Mouse (Mus musculus) frontal cortex, postnatal 25 days (tissue): ENCODE data around the gene Vstm5.
"Not testable (repeated sequence)": the region's sequence is repeated elsewhere in the genome, so short reads cannot be mapped to it uniquely, and the experiment has no call there.

Experiments
- DNase-seq, 2 experiments: peaks; one replicate each; pipeline ENCODE4 v3.0.0; 2022; ENCODE audit warnings: low spot score in 2 of 2

The Vstm5 gene

GRCm38 (mm10) chr9:15239042-15239925, at the start of gene Vstm5:
TSS of gene Vstm5 (plus strand) at chr9:15239045.
- DNase-seq = peak; percentile 21 to 28

- not testable (repeated sequence) for DNase-seq
Measured at GRCm38 (mm10) chr9:15194806-15195205, 44.0 kb upstream of the Vstm5 start.

GRCm38 (mm10) chr9:15206631-15207030, 32.2 kb upstream of the Vstm5 start:
- no peak for DNase-seq

GRCm38 (mm10) chr9:15209320-15209719, 29.5 kb upstream of the Vstm5 start:
- DNase-seq = no peak

DNA sequence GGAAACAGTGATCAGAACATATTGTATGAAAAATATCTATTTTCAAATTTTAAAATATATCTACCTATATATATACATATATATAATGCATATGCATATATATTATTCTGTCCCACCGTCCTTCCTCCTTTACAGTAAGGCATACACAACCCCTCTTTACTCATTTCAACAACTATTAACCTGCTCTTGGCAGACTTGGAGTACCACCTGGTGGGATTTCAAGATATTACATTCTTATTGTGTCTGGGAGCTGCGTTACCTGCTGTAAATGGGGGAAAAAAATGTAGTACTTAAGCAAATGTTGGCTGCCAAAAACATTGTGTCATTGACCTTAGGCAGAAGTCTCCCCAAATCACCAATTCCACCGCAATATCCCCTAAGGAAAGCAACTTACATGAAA, 27.0 kb upstream of the Vstm5 start:
- DNase-seq = no peak

GRCm38 (mm10) chr9:15213695-15214094, 25.1 kb upstream of the Vstm5 start:
- no peak for DNase-seq

DNA sequence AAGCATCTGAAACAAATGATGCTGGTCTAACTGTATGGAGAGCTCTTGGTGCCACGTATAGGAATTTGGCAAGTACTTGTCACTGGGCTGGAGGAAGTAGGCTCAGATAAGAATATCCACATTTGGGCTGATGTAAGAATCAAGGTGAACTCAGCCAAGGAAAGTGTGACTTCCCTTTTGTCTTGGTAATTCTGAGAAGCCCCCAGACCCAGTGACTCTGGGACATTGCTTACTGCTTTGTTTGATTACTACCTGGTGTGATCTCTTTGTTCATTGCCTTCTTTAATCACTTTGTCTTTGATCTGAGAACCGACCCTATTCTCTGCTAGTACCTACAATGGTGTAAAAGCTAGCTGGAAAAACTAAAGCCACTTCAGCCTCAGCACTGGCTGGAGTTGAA, 13.9 kb upstream of the Vstm5 start:
- no peak for DNase-seq

GRCm38 (mm10) chr9:15232445-15232844, 6.4 kb upstream of the Vstm5 start:
- DNase-seq = no peak

DNA sequence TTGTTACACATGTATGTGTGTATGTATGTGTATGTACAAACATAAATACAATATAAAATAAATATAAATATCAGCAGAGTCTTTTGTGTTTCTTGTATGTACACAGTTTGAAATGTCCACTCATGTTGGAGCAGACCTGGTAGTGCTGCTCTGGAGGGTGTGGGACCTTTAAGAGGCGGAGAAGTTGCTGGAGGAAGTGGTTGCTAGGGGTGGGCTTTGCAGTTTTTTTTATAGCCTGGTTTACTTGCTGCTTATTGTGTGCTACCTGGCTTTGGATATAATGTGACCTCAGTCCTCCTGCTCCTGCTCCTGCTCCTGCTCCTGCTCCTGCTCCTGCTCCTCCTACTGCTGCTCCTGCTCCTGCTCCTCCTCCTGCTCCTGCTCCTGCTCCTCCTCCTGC, 5.2 kb upstream of the Vstm5 start:
- no peak for DNase-seq

- DNase-seq = no peak
Measured at GRCm38 (mm10) chr9:15235986-15236385, 2.9 kb upstream of the Vstm5 start.

DNA sequence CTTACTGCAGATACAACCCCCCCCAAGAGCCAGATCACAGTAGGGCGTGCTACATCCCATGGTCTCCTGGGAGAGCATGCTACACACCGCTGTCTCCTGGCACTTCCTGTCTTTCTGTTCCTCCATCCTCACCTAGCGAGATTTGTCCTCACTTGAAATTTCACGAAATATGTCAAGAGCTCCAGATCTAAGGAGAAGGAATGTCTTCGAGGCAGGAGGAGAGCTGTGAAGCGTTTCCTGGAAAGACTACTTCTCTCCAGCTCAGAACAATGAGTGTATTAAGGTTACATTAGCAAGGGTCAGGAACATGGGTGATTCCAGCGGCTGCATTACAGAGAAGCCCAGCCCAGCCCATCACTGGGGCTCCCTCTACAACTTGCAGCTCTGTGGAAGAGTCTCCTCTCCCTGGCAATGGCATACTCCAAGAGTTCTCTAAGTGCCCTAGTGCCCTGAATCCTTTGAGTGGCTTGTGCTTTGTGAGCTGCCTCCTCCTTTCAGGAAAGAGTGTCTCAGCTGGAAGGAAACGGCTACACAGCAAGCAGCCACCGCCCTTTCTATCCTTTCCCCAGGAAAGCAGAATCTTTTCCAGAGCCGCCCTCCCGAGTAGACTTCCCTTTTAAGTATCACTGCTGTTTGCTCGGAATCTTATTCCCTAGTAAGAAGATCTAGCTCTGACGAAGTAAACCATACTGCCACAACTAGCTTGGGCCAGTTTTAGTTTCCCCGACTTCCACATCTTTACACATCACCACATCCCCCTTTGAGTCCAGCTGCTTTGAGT, 1.1 kb upstream of the Vstm5 start:
- no peak for DNase-seq

DNA sequence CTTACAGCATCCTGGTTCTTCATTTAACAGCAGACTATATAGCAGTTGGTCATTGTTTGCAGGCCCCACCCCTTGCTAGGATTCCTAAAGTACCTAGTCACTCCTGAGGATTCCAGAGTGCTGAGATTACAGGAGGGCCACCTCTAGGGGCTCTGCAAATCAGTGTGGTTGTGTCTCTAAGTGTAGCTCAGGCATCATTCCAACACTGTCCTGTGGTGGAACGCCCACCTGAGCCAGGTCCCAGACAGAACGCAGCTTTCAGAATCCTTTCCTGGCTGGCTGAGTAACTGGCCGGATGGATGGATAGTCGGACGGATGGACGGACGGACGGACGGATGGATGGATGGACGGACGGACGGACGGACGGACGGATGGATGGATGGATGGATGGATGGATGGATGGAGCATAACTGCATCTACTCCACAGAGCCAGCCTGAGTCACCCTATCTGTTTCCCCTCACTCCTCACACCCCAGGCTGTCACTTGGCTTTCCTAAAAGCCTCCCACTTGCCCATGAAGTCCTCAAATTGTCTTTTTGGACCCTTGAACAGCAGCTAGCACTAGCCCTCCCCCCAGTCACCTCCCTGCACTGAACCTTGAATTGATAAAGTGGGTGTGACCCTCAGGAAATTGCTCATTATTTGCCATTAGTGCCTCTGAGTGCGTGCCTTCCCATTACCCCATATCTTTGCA, 401 bp upstream of the Vstm5 start:
- DNase-seq = no peak

DNA sequence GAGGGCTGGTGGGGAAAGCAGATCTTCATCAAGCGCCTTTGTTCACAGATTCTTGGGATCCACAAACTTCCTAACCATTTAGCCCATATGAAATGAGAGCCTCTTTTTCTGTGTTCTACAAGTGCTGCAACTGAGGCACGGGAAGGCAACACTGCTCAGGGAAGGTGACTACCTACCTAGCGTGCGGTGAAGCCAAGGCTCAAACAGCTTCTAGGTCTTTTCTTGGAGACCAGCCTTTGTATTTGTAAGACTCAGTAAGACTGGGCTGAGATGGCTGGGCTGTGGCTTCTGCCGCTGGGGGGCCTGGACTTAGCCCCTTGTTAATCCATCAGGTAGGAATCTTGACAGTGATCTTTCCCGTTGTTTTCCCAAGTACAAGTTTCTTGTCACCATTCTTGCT, 1.2 kb downstream of the Vstm5 start:
- no peak for DNase-seq

DNA sequence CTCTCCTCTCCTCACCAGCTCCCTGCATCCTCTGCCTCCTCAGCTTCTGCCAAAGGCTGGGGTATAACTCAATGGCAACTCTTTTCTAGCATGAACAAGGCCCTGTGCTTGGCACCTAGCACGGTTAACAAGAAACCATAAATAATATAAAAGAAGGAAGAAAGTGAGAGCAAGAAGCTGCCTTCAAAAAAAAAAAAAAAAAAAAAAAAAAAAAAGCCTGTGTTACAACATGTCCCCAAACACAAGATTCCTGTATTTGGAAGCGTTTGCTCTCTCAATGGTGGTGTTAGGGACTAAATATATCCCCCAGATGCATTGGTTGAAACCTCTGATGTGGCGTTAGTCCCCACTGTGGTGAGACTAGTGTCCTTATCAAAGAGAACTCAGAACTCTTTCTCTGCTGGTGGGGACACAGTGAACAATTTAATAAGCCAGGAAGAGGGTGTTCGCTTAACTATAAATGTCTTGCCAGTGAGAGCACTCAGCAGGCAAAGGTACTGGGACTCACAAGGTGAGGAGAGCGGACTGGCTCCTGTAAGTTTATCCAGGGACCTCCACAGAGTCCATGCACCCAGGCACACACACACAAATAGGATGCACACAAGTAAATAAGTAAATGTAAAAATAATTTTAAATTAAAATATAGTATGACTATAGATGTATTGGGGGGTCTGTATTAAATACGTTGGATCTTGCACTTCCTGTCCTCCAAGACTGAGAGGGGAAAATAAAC, 2.2 kb downstream of the Vstm5 start:
- no peak for DNase-seq

DNA sequence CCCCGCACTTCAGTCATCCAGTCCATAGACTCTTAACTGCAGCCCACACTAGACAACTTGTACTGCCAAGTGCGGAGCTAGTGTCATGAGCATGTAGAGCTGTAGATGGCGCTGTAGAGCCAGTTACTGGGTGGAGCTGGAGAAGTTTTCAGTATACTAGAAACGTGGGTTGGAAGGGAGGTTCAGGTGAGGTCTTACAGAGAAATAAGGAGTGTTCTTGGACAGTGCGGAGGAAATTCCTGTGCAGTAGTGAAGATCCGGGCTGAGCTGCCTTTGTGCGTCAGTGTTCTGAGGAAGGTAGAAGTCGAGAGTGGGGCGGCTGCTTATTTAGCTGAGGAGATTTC, 2.7 kb downstream of the Vstm5 start:
- no peak for DNase-seq

DNA sequence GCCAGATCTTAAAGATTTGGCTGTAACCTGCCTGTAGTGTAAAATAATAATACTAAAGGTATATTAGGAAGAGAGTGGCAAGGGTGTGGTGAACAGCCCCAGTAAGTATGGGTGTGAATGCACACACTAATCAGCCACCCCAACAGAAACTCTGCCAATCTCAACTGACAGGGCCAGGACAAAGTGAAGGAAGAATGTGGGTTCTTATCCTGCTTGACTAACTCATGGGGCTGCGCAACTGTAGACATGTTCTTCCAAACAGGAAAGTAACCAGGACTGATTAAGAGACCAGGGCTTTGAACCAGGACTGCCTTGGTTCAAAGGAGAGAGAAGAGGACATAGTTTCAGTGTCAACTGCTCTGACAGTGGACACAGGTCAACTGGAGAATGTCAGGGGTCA, 3.3 kb downstream of the Vstm5 start:
- DNase-seq = no peak

DNA sequence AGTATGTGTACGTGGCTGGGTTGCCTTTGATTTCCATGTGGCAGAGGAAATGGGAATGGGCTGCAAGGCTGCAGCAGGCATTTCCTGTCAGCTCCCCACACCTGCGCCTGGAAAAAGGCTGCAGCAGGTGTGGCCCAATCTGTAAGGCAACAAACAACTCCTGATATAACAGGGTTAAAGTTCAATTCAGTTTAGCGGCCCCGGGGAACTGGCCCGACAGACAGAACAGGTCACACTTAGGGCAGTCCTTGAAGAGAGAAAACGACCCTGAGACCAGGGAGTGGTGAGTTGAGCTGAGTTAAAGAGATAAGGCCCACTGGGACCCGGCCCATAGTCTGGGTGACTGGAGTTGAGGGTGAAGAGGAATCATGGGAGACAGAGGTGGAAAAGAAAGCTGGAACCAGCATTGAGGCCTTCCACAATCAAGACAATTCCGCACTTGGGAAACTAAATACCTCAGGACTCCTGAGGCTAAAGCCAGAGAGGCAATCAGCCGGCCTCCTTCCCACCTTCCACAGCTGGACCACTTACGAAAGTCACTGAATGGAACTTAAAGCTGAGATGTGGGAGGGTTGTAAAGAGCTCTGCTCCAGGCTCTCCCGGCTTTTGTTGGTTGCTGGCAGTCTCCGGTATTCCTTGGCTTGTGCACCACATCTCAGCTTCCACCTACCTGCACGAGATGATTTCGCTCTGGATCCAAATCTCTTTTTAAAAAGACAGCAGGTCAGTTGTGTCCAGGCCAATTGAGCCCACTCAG, 6.7 kb downstream of the Vstm5 start:
- no peak for DNase-seq

- DNase-seq = no peak
Measured at GRCm38 (mm10) chr9:15250376-15250775, 11.5 kb downstream of the Vstm5 start.

DNA sequence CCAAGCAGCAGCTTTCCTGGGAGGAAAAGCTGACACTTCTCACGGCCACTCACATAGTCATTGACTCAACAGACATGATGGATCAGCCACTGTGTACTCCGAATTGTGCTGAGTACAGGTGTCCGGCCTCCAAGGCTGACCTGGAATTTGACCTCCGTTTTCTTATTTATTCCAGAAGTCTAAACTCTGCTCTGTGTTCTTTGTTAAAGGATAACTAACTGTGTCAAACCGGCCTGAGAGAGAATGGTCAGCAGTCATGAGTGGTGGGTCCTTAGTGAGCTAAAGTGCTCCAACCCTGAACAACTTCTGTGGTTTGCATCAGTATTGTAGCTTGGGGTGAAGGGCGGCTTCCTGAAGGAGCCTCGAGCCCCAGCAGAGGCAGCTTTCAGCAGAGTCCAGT, 13.4 kb downstream of the Vstm5 start:
- DNase-seq = no peak

GRCm38 (mm10) chr9:15254501-15254900, 15.7 kb downstream of the Vstm5 start:
- DNase-seq = no peak

- DNase-seq = no peak
Measured at GRCm38 (mm10) chr9:15256214-15256613, 17.4 kb downstream of the Vstm5 start.
